Mouse (Mus musculus) heart, embryonic 11.5 days (tissue): ENCODE measurements at regions not wholly inside any gene's neighbourhood (a gene's known extent, or its start where the extent isn't known, plus 50 kb on each side); places are given as distances from the start of the nearest gene placed in this dataset.

ENCODE experiments used
- ATAC-seq: fragments of 200-750 bp; cut with Nextera tagmentation; replicated peaks from 2 replicates; pipeline ENCODE4 v1.8.0; 2017; ENCODE audit warnings: moderate library complexity; ENCODE audit not compliant: insufficient number of reproducible peaks, low FRiP score, low TSS enrichment
- H3K27ac ChIP-seq: fragments of 300-500 bp; sonication (generic); 2 replicates; pipeline ENCODE4 v1.5.1; 2014; ENCODE audit warnings: mild to moderate bottlenecking, low read depth, low read length
- H3K27me3 ChIP-seq: fragments of 300-500 bp; sonication (generic); 2 replicates; pipeline ENCODE4 v1.6.1; 2014; ENCODE audit warnings: mild to moderate bottlenecking, low read length, mixed read lengths; ENCODE audit not compliant: control insufficient read depth, insufficient read depth
- H3K36me3 ChIP-seq: fragments of 300-500 bp; sonication (generic); 2 replicates; pipeline ENCODE4 v1.6.1; 2014; ENCODE audit warnings: mild to moderate bottlenecking, low read length, moderate library complexity, mixed read lengths; ENCODE audit not compliant: control insufficient read depth, insufficient read depth
- H3K4me1 ChIP-seq: fragments of 300-500 bp; sonication (generic); 2 replicates; pipeline ENCODE4 v1.6.1; 2014; ENCODE audit warnings: low read length; ENCODE audit not compliant: control insufficient read depth, insufficient read depth
- H3K4me2 ChIP-seq: fragments of 300-500 bp; sonication (generic); 2 replicates; pipeline ENCODE4 v1.6.1; 2014; ENCODE audit warnings: mild to moderate bottlenecking, moderate library complexity
- H3K4me3 ChIP-seq: fragments of 300-500 bp; sonication (generic); 2 replicates; pipeline ENCODE4 v1.5.1; 2014; ENCODE audit warnings: low read depth, low read length
- H3K9ac ChIP-seq: fragments of 300-500 bp; sonication (generic); 2 replicates; pipeline ENCODE4 v1.6.1; 2014; ENCODE audit warnings: mild to moderate bottlenecking, low read depth, low read length, moderate library complexity
- H3K9me3 ChIP-seq: fragments of 300-500 bp; sonication (generic); replicated peaks from 2 replicates; pipeline ENCODE4 v1.6.1; 2016; ENCODE audit warnings: low read length; ENCODE audit not compliant: control insufficient read depth
- WGBS: fragments of 180-500 bp; shearing (Covaris S2); extraction: QIAGEN DNeasy Blood & Tissue Kit; methylation state at CpG from one replicate; pipeline ENCODE4 v1.1.7; 2014; ENCODE audit not compliant: insufficient replicate concordance; 5-methylcytosine and 5-hydroxymethylcytosine counted together

GRCm38 (mm10) chr4:124395966-124396395 is 214.6 kb downstream of the 3100002H09Rik start:
- no peak overlapping the region for H3K27ac ChIP-seq
- peaks cover 11% of the 10 kb centered on the region for H3K4me1 ChIP-seq
- H3K27me3 ChIP-seq, result peaks cover 6% of the 10 kb centered on the region; the same call in 1 of the 2 replicates
- H3K36me3 ChIP-seq, result no peaks in the 10 kb centered on the region
- H3K4me2 ChIP-seq, result no peak overlapping the region
- ATAC-seq, result no peak
- H3K9ac ChIP-seq, result no peak overlapping the region
- WGBS, result 68% methylated on average over 7 of the region's 7 CpGs
- no peaks in the 10 kb centered on the region for H3K9me3 ChIP-seq
- no peak overlapping the region for H3K4me3 ChIP-seq

DNA sequence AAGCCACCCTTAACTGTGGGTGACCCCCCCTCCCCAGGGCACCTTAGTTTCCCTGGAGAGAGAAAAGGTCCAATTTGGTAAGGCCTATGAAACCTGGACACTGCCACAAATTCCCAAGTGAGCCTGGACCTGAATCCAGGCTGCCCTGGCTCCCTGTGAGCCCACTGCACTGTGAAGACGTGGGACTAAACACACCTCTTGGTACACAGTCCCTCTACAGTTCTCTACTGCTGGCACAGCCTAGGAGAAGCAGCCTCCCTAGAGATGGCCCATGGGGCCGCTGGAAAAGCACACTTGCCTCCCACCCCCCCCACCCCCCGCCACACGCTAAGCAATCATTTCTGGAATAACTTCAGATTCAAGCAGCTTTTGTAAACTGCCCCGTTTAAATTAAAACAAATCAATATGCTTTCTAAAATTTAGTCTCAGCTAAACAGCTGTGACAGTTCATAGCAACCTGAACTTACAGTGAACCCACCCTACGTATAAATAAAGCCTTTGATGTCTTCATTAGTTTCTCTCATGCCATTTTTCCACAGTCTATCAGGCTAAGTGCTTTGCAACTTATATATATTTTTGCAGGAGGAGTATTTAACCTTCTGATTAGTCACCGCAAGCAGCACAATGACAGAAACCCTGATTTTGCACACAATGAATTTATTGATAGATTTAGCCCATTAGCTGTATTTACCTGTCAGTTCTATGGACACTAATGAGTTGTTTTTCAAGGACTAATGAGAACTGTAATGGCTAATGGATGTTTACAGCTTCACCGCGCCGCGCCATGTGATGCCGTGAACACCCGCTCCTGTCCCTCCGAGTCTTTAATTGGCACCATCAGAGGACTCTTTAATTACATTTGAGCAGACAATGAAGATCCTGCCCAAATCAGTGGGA is 215.3 kb downstream of the 3100002H09Rik start:
- peaks cover 8% of the 10 kb centered on the region for H3K27me3 ChIP-seq
- 79% methylated on average over 14 of the region's 14 CpGs for WGBS
- H3K36me3 ChIP-seq, result no peaks in the 10 kb centered on the region
- no peak overlapping the region for H3K4me3 ChIP-seq
- peaks cover 11% of the 10 kb centered on the region for H3K4me1 ChIP-seq
- no peak overlapping the region for H3K9ac ChIP-seq
- ATAC-seq, result no peak
- H3K4me2 ChIP-seq, result no peak overlapping the region
- H3K9me3 ChIP-seq, result no peaks in the 10 kb centered on the region
- H3K27ac ChIP-seq, result no peak overlapping the region

GRCm38 (mm10) chr4:124393595-124393994 is 217.0 kb downstream of the 3100002H09Rik start:
- no peaks in the 10 kb centered on the region for H3K36me3 ChIP-seq
- WGBS, result 47% methylated on average over 10 of the region's 10 CpGs
- no peaks in the 10 kb centered on the region for H3K9me3 ChIP-seq
- H3K27ac ChIP-seq, result no peak overlapping the region
- no peak overlapping the region for H3K9ac ChIP-seq
- H3K27me3 ChIP-seq, result peaks cover 7% of the 10 kb centered on the region
- peaks cover 11% of the 10 kb centered on the region for H3K4me1 ChIP-seq
- H3K4me3 ChIP-seq, result no peak overlapping the region
- no peak overlapping the region for H3K4me2 ChIP-seq
- no peak for ATAC-seq

GRCm38 (mm10) chr4:124389067-124389466 is 221.5 kb downstream of the 3100002H09Rik start:
- Histone ChIP-seq H3K27ac (no peak overlapping the region), H3K4me1 (peaks cover 3% of the 10 kb centered on the region; the same call in 1 of the 2 replicates), H3K9ac (no peak overlapping the region), H3K4me2 (no peak overlapping the region), H3K27me3 (peaks cover 7% of the 10 kb centered on the region), H3K4me3 (no peak overlapping the region), H3K36me3 (no peaks in the 10 kb centered on the region), H3K9me3 (no peaks in the 10 kb centered on the region)
- WGBS, result 51% methylated on average over 10 of the region's 10 CpGs
- no peak for ATAC-seq

GRCm38 (mm10) chr4:124385106-124386055 is 225.2 kb downstream of the 3100002H09Rik start:
- no peak for ATAC-seq
- H3K9ac ChIP-seq, result no peak overlapping the region
- no peaks in the 10 kb centered on the region for H3K9me3 ChIP-seq
- no peak overlapping the region for H3K4me2 ChIP-seq
- H3K4me1 ChIP-seq, result 0 out of 2 replicates have a peak, but pooled peaks cover 3% of the 10 kb centered on the region
- H3K27me3 ChIP-seq, result no peaks in the 10 kb centered on the region
- 48% methylated on average over 11 of the region's 11 CpGs for WGBS
- H3K4me3 ChIP-seq, result no peak overlapping the region
- no peaks in the 10 kb centered on the region for H3K36me3 ChIP-seq
- no peak overlapping the region for H3K27ac ChIP-seq

GRCm38 (mm10) chr4:124376504-124376903 is 234.1 kb downstream of the 3100002H09Rik start:
- no peak for ATAC-seq
- no peaks in the 10 kb centered on the region for H3K9me3 ChIP-seq

GRCm38 (mm10) chr4:124375581-124375980 is 235.0 kb downstream of the 3100002H09Rik start:
- no peaks in the 10 kb centered on the region for H3K4me1 ChIP-seq
- 52% methylated on average over 6 of the region's 6 CpGs for WGBS
- H3K36me3 ChIP-seq, result no peaks in the 10 kb centered on the region

More at GRCm38 (mm10) chr4:124376504-124376903, 234.1 kb downstream of the 3100002H09Rik start:
- Histone ChIP-seq H3K4me2 (no peak overlapping the region), H3K4me1 (no peaks in the 10 kb centered on the region), H3K4me3 (no peak overlapping the region), H3K27me3 (peaks cover 2% of the 10 kb centered on the region; the same call in 1 of the 2 replicates), H3K27ac (no peak overlapping the region), H3K36me3 (no peaks in the 10 kb centered on the region), H3K9ac (no peak overlapping the region)
- 59% methylated on average over 5 of the region's 5 CpGs for WGBS

GRCm38 (mm10) chr4:124368831-124369230 is 241.8 kb downstream of the 3100002H09Rik start:
- WGBS, result 78% methylated on average over 3 of the region's 3 CpGs
- H3K27me3 ChIP-seq, result no peaks in the 10 kb centered on the region
- H3K4me3 ChIP-seq, result no peak overlapping the region
- H3K4me1 ChIP-seq, result no peaks in the 10 kb centered on the region
- no peaks in the 10 kb centered on the region for H3K36me3 ChIP-seq
- no peaks in the 10 kb centered on the region for H3K9me3 ChIP-seq
- ATAC-seq, result no peak
- no peak overlapping the region for H3K27ac ChIP-seq
- H3K4me2 ChIP-seq, result no peak overlapping the region
- no peak overlapping the region for H3K9ac ChIP-seq

More at GRCm38 (mm10) chr4:124375581-124375980, 235.0 kb downstream of the 3100002H09Rik start:
- H3K9ac ChIP-seq, result no peak overlapping the region
- no peak overlapping the region for H3K27ac ChIP-seq
- no peak for ATAC-seq
- no peak overlapping the region for H3K4me2 ChIP-seq
- H3K4me3 ChIP-seq, result no peak overlapping the region
- H3K9me3 ChIP-seq, result no peaks in the 10 kb centered on the region
- H3K27me3 ChIP-seq, result peaks cover 2% of the 10 kb centered on the region; the same call in 1 of the 2 replicates
